Mouse (Mus musculus): ENCODE data around the gene Ivd.

DNA sequence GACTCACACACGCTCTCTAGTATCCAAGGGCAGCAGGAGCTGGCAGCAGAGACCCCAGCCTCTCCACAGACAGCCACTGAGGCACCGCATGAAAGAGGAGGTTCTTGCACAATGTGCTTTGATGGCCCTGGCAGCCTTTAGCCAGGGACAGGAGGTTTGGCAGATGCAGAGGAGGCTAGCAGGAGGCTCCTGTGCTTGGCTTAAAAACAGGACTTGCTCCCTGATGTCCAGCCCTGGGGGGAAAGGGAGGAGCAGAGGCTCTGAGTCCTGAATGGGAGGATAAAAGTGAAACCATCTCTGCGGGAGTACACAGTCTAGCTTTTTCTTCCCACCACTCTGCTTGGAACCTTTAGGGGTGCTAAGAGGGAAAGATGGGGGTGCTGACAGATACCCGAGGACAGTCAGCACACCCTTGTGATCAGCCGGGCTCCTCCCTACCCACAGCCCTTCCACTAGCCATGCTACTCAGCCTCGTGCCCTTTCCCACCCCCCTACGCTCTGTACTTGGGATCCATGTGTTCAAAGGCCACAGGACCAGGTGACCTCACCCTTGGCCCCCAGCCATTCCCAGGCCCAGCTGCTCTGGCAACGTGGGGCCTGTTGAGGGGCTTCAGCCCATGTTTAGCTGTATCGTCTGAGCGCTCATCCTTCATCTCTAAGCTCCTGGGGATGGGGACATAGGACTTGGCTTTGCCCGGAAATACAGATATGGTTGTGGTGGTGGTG is 52.0 kb downstream of the Ivd start:
- TF ChIP-seq CTCF (IDR thresholded peaks at IDR 0.05; ENCODE audit: extremely low read depth, insufficient read length, insufficient replicate concordance, low read depth, low read length) (no peak), POLR2A (IDR thresholded peaks at IDR 0.05; ENCODE audit: low read depth, low read length) (no peak)

All from small intestine, adult 2 months (tissue).